Mouse (Mus musculus) liver, adult 2 months (tissue): ENCODE data around the gene Ppm1k.

Experiments
- CTCF ChIP-seq: fragments of 200-500 bp; IDR thresholded peaks from 2 replicates; pipeline ENCODE4 v1.5.1; 2011; ENCODE audit warnings: low read depth, low read length, control low read depth
- POLR2A ChIP-seq: fragments of 200-500 bp; IDR thresholded peaks from 2 replicates; pipeline ENCODE4 v1.6.1; 2011; ENCODE audit warnings: low read length, control low read depth; ENCODE audit not compliant: insufficient read depth; ENCODE audit errors: extremely low read depth

DNA sequence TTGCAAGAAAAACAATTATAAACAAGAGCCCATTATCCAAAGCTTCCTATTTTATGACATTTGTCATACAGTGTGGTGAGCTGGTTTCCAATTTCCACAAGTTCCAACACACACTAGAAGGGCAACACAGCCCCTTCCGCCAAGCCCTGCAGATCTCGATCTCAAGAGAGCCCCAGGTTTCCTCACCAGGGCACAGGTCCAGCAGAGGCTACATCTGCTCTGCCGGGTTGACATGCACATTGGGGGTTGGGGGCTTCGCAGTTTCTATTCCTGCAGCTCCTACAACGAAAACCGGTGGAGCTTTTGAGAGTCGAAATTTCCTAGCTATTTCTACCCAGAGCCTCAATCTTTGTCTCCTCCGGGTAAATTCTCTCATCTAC is 1.0 kb downstream of the Ppm1k start:
- TF ChIP-seq POLR2A, result no peak
- no peak for TF ChIP-seq CTCF
